ENCODE assay signal across 11 mouse cellular contexts in genomic region chr14:11534456-11534855, GRCm38 (mm10). TPM values are rescaled to one million over a fixed set of nuclear protein-coding genes. Genes with fewer than 3 reads are reported as not detected.
A peak's percentile ranks its signal among the peaks of the same experiment; 100 is the strongest.
DNase-seq lines count a peak whose midpoint lies in the region; ATAC-seq and TF ChIP-seq lines count a peak whose summit lies in the region.
"Had no signal": no experiment of that assay in that cellular context is flagged by ENCODE, and none has a peak within 500 bp of the region (broad histone marks: within the 10 kb centered on the region; RNA-seq: fewer than 3 reads in every experiment).

No protein-coding gene starts in this region.

- peaks cover 24% of the 10 kb centered on the region for H3K4me1 ChIP-seq in midbrain, embryonic 10.5 days
- peaks cover 16% of the 10 kb centered on the region for H3K4me1 ChIP-seq in midbrain, embryonic 15.5 days
- peaks cover 17% of the 10 kb centered on the region for H3K4me1 ChIP-seq in forebrain, embryonic 13.5 days
- peaks cover 13% of the 10 kb centered on the region; the same call in 1 of the 2 replicates for H3K4me1 ChIP-seq in kidney, embryonic 15.5 days
- H3K4me1 ChIP-seq in midbrain, postnatal 0 days (ENCODE audit: insufficient read depth, low read length) = no peaks in the 10 kb centered on the region
- H3K4me1 ChIP-seq: liver, embryonic 13.5 days had no signal

- no peak for ATAC-seq in midbrain, embryonic 15.5 days (replicated peaks)
- peak; percentile 75; the same call in 1 of the 2 replicates for ATAC-seq in forebrain, embryonic 13.5 days
- ATAC-seq in kidney, embryonic 15.5 days (replicated peaks; ENCODE audit: low FRiP score) = 0 out of 2 replicates have a peak, but pooled peaks have one; percentile 29
- ATAC-seq in midbrain, postnatal 0 days (ENCODE audit: low FRiP score) = no peak
- ATAC-seq: Patski had no signal

- H3K36me3 ChIP-seq in midbrain, embryonic 10.5 days = no peaks in the 10 kb centered on the region
- H3K36me3 ChIP-seq in midbrain, embryonic 15.5 days (replicated peaks) = no peaks in the 10 kb centered on the region
- no peaks in the 10 kb centered on the region for H3K36me3 ChIP-seq in forebrain, embryonic 13.5 days (ENCODE audit: poor library complexity, severe bottlenecking)
- no peaks in the 10 kb centered on the region for H3K36me3 ChIP-seq in kidney, embryonic 15.5 days
- no peaks in the 10 kb centered on the region for H3K36me3 ChIP-seq in midbrain, postnatal 0 days (ENCODE audit: insufficient read depth, low read length)
- H3K36me3 ChIP-seq: liver, embryonic 13.5 days had no signal

- no peak overlapping the region for H3K4me3 ChIP-seq in midbrain, embryonic 10.5 days
- no peak overlapping the region for H3K4me3 ChIP-seq in midbrain, embryonic 15.5 days
- H3K4me3 ChIP-seq in forebrain, embryonic 13.5 days = no peak overlapping the region
- no peak overlapping the region for H3K4me3 ChIP-seq in kidney, embryonic 15.5 days (replicated peaks)
- no peak overlapping the region for H3K4me3 ChIP-seq in midbrain, postnatal 0 days (ENCODE audit: low read depth, low read length)
- H3K4me3 ChIP-seq: liver, embryonic 13.5 days had no signal

- DNase-seq in midbrain, embryonic 10.5 days (ENCODE audit: low spot score) = peak; percentile 33
- DNase-seq in midbrain, postnatal 0 days (ENCODE audit: low spot score) = peak; percentile 14
- DNase-seq in cerebellum, adult 11 months = no peak
- DNase-seq in ovary, postnatal 10 days (ENCODE audit: low spot score) = no peak
- no peak for DNase-seq in right cerebral cortex, postnatal 25 days
- DNase-seq: cerebellum, postnatal 36 days; liver, embryonic 13.5 days had no signal

- peak; percentile 28; the same call in 1 of the 2 replicates for TF ChIP-seq CTCF in midbrain, postnatal 0 days (IDR thresholded peaks at IDR 0.05)

- H3K27ac ChIP-seq in midbrain, embryonic 10.5 days (replicated peaks) = peak overlapping the region; percentile 74
- no peak overlapping the region for H3K27ac ChIP-seq in midbrain, embryonic 15.5 days
- 0 out of 2 replicates have a peak overlapping the region, but pooled peaks have one; percentile 6 for H3K27ac ChIP-seq in forebrain, embryonic 13.5 days
- H3K27ac ChIP-seq in kidney, embryonic 15.5 days = no peak overlapping the region
- H3K27ac ChIP-seq in midbrain, postnatal 0 days (ENCODE audit: low read depth, low read length) = no peak overlapping the region
- H3K27ac ChIP-seq: liver, embryonic 13.5 days had no signal

- H3K9ac ChIP-seq in midbrain, embryonic 15.5 days = no peak overlapping the region
- H3K9ac ChIP-seq in forebrain, embryonic 13.5 days = no peak overlapping the region
- no peak overlapping the region for H3K9ac ChIP-seq in kidney, embryonic 15.5 days
- no peak overlapping the region for H3K9ac ChIP-seq in midbrain, postnatal 0 days (replicated peaks; ENCODE audit: low read length, poor library complexity, severe bottlenecking)
- H3K9ac ChIP-seq: liver, embryonic 13.5 days had no signal

- no peak overlapping the region for H3K4me2 ChIP-seq in midbrain, embryonic 15.5 days
- H3K4me2 ChIP-seq in forebrain, embryonic 13.5 days = no peak overlapping the region
- no peak overlapping the region for H3K4me2 ChIP-seq in kidney, embryonic 15.5 days
- no peak overlapping the region for H3K4me2 ChIP-seq in midbrain, postnatal 0 days (ENCODE audit: low read depth, low read length, poor library complexity, severe bottlenecking)
- H3K4me2 ChIP-seq: liver, embryonic 13.5 days had no signal

- 0 out of 2 replicates have a peak, but pooled peaks cover 5% of the 10 kb centered on the region for H3K27me3 ChIP-seq in midbrain, embryonic 10.5 days (ENCODE audit: low read depth, poor library complexity, severe bottlenecking)
- no peaks in the 10 kb centered on the region for H3K27me3 ChIP-seq in midbrain, embryonic 15.5 days (replicated peaks)
- H3K27me3 ChIP-seq in forebrain, embryonic 13.5 days = no peaks in the 10 kb centered on the region
- H3K27me3 ChIP-seq in kidney, embryonic 15.5 days = no peaks in the 10 kb centered on the region
- no peaks in the 10 kb centered on the region for H3K27me3 ChIP-seq in midbrain, postnatal 0 days (ENCODE audit: insufficient read depth, low read length)
- H3K27me3 ChIP-seq: Patski had no signal

- H3K9me3 ChIP-seq in midbrain, embryonic 10.5 days (replicated peaks) = no peaks in the 10 kb centered on the region
- H3K9me3 ChIP-seq in midbrain, embryonic 15.5 days = no peaks in the 10 kb centered on the region
- no peaks in the 10 kb centered on the region for H3K9me3 ChIP-seq in forebrain, embryonic 13.5 days (replicated peaks)
- H3K9me3 ChIP-seq in kidney, embryonic 15.5 days (replicated peaks) = no peaks in the 10 kb centered on the region
- H3K9me3 ChIP-seq in midbrain, postnatal 0 days (ENCODE audit: low read length) = no peaks in the 10 kb centered on the region
- H3K9me3 ChIP-seq: liver, embryonic 13.5 days had no signal

- WGBS in midbrain, embryonic 10.5 days = 23% methylated on average over 1 of the region's 1 CpGs
- 14% methylated on average over 1 of the region's 1 CpGs for WGBS in midbrain, embryonic 15.5 days
- WGBS in forebrain, embryonic 13.5 days = 13% methylated on average over 1 of the region's 1 CpGs
- 70% methylated on average over 1 of the region's 1 CpGs for WGBS in kidney, embryonic 15.5 days
- 36% methylated on average over 1 of the region's 1 CpGs for WGBS in midbrain, postnatal 0 days

RNA-seq across cellular contexts. Expression of gene Ptprg, which starts 18.9 kb away (rescaled TPM):
- polyA plus RNA-seq in midbrain, embryonic 10.5 days (2016; fragmentation: Nextera tagmentation; extraction: Ambion mirVana) = 34.8 and 38.2 TPM in 2 replicates
- polyA plus RNA-seq in midbrain, embryonic 15.5 days (2015; fragmentation: Nextera tagmentation; extraction: Ambion mirVana) = 43.3 and 46.6 TPM in 2 replicates
- polyA plus RNA-seq in forebrain, embryonic 13.5 days (2015; fragmentation: Nextera tagmentation; extraction: Ambion mirVana) = 32.8 and 35.8 TPM in 2 replicates
- polyA plus RNA-seq in kidney, embryonic 15.5 days (2015; fragmentation: Nextera tagmentation; extraction: Ambion mirVana) = 39.9 and 40.4 TPM in 2 replicates
- total RNA-seq in midbrain, postnatal 0 days (2014; rRNA removed) = 84.9 and 98.2 TPM in 2 replicates
- 25.4 and 25.7 TPM in 2 replicates for polyA plus RNA-seq in midbrain, postnatal 0 days (2015; fragmentation: Nextera tagmentation; extraction: Ambion mirVana)

Comparison
In these comparisons a context has a peak if more than half of its experiments do, and no peak if none do; other contexts are left out.
1. H3K27ac ChIP-seq: peak in midbrain, embryonic 10.5 days (single experiment) and forebrain, embryonic 13.5 days (single experiment); none in midbrain, embryonic 15.5 days (single experiment), kidney, embryonic 15.5 days (single experiment) and midbrain, postnatal 0 days (single experiment).
2. DNase-seq: peak in midbrain, embryonic 10.5 days (single experiment) and midbrain, postnatal 0 days (single experiment); none in cerebellum, adult 11 months (single experiment), ovary, postnatal 10 days (single experiment) and right cerebral cortex, postnatal 25 days (single experiment).
3. ATAC-seq: peak in forebrain, embryonic 13.5 days (single experiment) and kidney, embryonic 15.5 days (single experiment); none in midbrain, embryonic 15.5 days (single experiment) and midbrain, postnatal 0 days (single experiment).